Mouse (Mus musculus) liver, adult 2 months (tissue): ENCODE measurements at regions not wholly inside any gene's neighbourhood (a gene's known extent, or its start where the extent isn't known, plus 50 kb on each side); places are given as distances from the start of the nearest gene placed in this dataset.

ENCODE experiments used
- DNase-seq: peaks from one replicate; pipeline ENCODE4 v3.0.0-alpha.2; 2011; ENCODE audit warnings: low read depth, low spot score; ENCODE audit errors: extremely low read depth
- H3K27ac ChIP-seq: fragments of 200-500 bp; replicated peaks from 2 replicates; pipeline ENCODE4 v1.5.1; 2012; ENCODE audit warnings: low read depth, mild to moderate bottlenecking, control low read depth, inconsistent platforms, low read length; ENCODE audit not compliant: insufficient read depth
- H3K27me3 ChIP-seq: fragments of 200-500 bp; 2 replicates; pipeline ENCODE4 v1.6.1; 2012; ENCODE audit warnings: mild to moderate bottlenecking, moderate library complexity, low read length, inconsistent platforms; ENCODE audit not compliant: control insufficient read depth, insufficient read depth
- H3K36me3 ChIP-seq: fragments of 200-500 bp; 2 replicates; pipeline ENCODE4 v1.6.1; 2012; ENCODE audit warnings: low read length, inconsistent platforms; ENCODE audit not compliant: control insufficient read depth, insufficient read depth
- H3K4me1 ChIP-seq: fragments of 200-500 bp; 2 replicates; pipeline ENCODE4 v1.6.1; 2011; ENCODE audit warnings: low read length; ENCODE audit not compliant: control insufficient read depth, insufficient read depth
- H3K4me3 ChIP-seq: fragments of 200-500 bp; 2 replicates; pipeline ENCODE4 v1.5.1; 2011; ENCODE audit warnings: low read depth, mild to moderate bottlenecking, control low read depth, low read length, moderate library complexity; ENCODE audit not compliant: insufficient read depth
- H3K79me2 ChIP-seq: fragments of 200-500 bp; 2 replicates; pipeline ENCODE4 v1.6.1; 2012; ENCODE audit warnings: inconsistent platforms, mild to moderate bottlenecking, low read length, moderate library complexity; ENCODE audit not compliant: control insufficient read depth, insufficient read depth
- H3K9ac ChIP-seq: fragments of 200-500 bp; 2 replicates; pipeline ENCODE4 v1.6.1; 2012; ENCODE audit warnings: low read depth, mild to moderate bottlenecking, control low read depth, inconsistent platforms, low read length
- CTCF ChIP-seq: fragments of 200-500 bp; IDR thresholded peaks from 2 replicates; pipeline ENCODE4 v1.5.1; 2011; ENCODE audit warnings: low read depth, low read length, control low read depth
- POLR2A ChIP-seq: fragments of 200-500 bp; IDR thresholded peaks from 2 replicates; pipeline ENCODE4 v1.6.1; 2011; ENCODE audit warnings: low read length, control low read depth; ENCODE audit not compliant: insufficient read depth; ENCODE audit errors: extremely low read depth
- WGBS: fragments of 180-500 bp; shearing (Covaris S2); methylation state at CpG from one replicate; pipeline ENCODE4 v1.1.7; 2018; 5-methylcytosine and 5-hydroxymethylcytosine counted together

DNA sequence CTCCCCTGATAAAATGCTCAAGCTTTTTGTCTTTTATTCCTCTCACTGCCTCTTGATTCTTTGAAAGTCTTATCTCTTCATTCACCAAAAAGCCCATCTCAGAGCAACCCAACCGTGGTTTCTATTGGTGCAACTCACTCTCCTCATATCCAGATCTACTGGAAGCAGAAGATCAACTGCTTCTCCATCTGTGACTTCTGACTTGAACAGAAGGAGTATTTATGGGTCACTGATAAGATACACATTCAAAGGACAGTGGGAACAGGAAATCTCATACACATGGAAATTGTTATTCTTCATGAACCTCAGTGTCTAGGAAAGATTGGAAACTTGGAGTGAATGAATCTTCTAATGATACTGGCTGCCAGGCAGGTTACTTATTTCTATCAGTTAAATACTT lies 846.6 kb downstream of the Tlr4 start:
- TF ChIP-seq CTCF: no peak
- TF ChIP-seq POLR2A: no peak
- no peaks in the 10 kb centered on the region for H3K36me3 ChIP-seq
- no peaks in the 10 kb centered on the region for H3K79me2 ChIP-seq
- no peaks in the 10 kb centered on the region for H3K4me1 ChIP-seq
- no peak overlapping the region for H3K27ac ChIP-seq
- H3K9ac ChIP-seq: no peak overlapping the region
- H3K27me3 ChIP-seq: no peaks in the 10 kb centered on the region
- no peak overlapping the region for H3K4me3 ChIP-seq
- DNase-seq: no peak
- 47% methylated on average over 1 of the region's 1 CpGs for WGBS

DNA sequence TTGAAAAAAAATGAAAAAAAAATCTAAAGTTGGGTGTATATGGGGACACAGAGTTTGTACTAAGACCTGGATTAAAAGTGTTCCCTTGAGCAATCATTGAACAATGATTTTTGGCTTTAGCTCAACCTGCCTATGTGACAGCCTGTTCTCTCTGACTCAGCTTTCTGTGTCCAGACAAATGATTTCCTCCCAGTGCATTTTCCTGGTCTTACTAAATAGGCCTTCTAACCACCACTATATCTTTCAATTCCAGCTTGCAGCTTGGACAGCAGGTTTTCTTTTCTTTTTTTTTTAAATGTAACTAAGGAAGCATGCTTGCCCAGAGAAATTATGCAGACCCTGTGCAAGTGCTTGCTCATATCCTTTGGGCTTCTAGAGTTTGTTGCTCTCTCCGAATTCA lies 850.2 kb downstream of the Tlr4 start:
- Histone ChIP-seq H3K9ac (no peak overlapping the region), H3K27ac (no peak overlapping the region), H3K79me2 (no peaks in the 10 kb centered on the region), H3K4me3 (no peak overlapping the region), H3K27me3 (no peaks in the 10 kb centered on the region), H3K4me1 (no peaks in the 10 kb centered on the region), H3K36me3 (no peaks in the 10 kb centered on the region)
- 64% methylated on average over 1 of the region's 1 CpGs for WGBS
- TF ChIP-seq POLR2A (no peak), CTCF (no peak)
- DNase-seq: peak; percentile 4

DNA sequence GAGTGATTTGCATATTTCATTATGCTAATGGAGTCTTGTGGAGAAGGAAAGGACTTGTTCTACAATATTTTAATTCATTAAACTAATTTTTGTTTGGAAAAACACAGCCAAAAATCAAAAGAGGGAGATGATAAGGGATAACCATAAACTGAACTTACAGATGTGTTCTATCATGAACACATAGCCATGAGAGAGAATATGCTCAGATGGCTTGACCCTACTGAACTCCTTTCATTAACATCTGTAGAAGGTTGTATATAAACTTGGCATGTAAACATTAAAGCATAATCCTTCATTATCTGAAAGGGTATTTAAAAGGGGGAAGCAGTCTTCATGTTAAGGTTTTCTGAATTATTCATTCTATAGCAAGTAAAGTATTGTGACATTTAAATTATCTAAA lies 871.1 kb downstream of the Tlr4 start:
- H3K79me2 ChIP-seq: no peaks in the 10 kb centered on the region
- TF ChIP-seq CTCF: no peak
- no peak for TF ChIP-seq POLR2A
- no peak overlapping the region for H3K4me3 ChIP-seq
- H3K9ac ChIP-seq: no peak overlapping the region
- H3K4me1 ChIP-seq: no peaks in the 10 kb centered on the region
- no peak overlapping the region for H3K27ac ChIP-seq
- H3K36me3 ChIP-seq: no peaks in the 10 kb centered on the region
- H3K27me3 ChIP-seq: no peaks in the 10 kb centered on the region
- DNase-seq: no peak
